Mouse (Mus musculus) adrenal gland (tissue): ENCODE measurements around the gene Jmjd8.
"Not testable (repeated sequence)": the region's sequence is repeated elsewhere in the genome, so short reads cannot be mapped to it uniquely, and the experiment has no call there.

Experiments
- intact Hi-C: fragments of 180-260 bp; cut with DNase I; formaldehyde crosslinking; loops from one replicate; pipeline ENCODE4 v1.15.1; 2025

Gene Jmjd8

DNA sequence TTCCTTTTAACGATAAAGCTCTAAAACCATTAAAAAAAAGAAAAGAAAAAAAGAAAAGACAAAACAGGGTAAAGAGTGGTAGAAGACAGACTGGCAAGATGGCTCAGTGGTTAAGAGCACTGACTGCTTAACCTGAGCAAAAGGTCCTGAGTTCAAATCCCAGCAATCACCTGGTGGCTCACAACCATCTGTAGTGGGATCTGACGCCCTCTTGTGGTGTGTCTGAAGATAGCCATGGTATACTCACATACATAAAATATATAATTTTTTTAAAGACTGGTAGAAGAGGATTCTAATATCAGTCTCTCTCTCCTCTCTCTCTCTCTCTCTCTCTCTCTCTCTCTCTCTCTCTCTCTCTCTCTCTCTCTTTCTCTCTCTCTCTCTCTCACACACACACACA lies 21.2 kb upstream of the Jmjd8 start:
- intact Hi-C loops, result not testable (repeated sequence)

GRCm38 (mm10) chr17:25808028-25808427 lies 20.6 kb upstream of the Jmjd8 start:
- intact Hi-C loops, result no loop called here

DNA sequence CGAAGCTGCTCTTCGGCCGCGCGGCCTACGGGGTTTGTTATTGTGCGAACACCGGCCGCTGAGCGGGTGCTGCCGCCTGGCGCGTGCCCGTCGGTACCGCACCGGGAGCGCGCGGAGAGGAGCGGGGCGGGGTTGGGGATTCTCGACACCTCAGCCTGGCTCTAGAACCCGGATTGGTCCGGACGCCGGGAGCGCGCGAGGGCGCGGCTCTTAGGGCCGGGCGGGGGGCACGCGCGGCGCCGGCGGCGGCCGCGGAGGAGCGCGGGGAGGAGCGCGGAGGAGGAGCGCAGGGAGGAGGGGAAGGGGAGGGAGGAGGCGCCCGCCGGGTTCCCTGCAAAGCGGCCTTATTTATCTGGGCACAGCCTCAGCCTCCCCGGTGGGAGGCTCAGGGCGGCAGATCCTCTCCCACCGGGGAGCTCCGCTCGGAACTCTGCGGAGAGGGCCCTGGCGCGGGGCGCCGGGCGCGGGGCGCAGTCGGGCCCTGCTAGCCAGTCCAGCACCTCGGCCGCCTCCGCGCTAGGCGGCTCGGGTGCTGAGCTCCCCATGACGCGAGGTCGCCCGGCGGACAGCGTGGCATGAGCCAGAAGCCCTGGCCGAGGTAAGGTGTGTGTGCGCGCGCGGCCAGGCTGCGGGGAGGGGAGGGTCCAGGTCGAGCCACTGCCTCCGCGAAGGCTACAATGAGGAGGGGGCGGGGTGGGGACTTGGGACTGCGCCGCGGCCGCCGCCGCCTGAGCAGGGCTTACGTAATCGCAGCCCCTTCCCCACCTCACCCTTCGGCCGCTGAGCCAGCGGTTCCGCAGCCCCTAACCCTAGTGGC lies 19.7 kb upstream of the Jmjd8 start, which contains the start of gene Fbxl16:
Gene Fbxl16 (plus strand): TSS at position 297 of the 817 bp plus-strand sequence.
- intact Hi-C loops, result no loop called here

GRCm38 (mm10) chr17:25809606-25810340 lies 18.9 kb upstream of the Jmjd8 start:
- intact Hi-C loops, result no loop called here

DNA sequence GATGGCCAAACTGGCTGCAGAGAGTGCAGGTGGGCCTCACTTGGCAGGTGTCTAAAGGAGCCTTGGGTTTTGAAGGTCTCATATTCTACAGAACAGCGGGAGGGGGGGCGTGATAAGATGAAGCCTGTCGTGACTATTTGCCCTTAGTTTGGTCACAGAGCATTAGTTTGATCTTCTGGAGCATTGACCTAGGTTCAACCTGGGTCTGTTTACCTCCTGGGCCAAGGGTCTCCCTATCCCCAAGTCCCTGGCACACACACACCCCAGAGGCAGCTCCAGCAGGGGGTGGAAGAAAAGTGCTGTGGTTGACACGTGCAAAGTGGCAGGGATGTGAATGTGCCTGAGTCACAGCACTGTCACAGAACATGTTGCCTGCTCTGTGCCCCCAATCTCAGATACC lies 17.8 kb upstream of the Jmjd8 start:
- intact Hi-C loops, result no loop called here

DNA sequence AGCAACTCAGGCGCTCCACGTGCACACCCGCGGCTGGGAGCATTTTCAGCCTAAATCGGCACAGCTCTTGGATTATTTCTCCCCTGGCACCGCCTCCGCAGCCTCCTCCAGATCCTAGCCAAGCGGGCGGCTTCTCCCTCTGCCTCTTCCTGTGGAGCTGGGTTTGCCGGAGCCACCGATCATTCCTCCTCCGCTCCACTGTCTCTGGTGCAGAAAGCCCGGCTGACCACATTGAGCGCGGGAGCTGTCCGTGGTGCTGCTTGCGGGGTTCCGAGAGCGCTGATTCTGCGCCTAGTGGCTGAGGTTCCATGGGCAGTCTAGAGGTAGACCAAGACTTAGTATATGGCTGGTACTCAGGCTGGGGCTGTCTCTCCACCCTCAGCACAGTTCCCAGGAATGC lies 15.2 kb upstream of the Jmjd8 start:
- intact Hi-C loops, result no loop called here

DNA sequence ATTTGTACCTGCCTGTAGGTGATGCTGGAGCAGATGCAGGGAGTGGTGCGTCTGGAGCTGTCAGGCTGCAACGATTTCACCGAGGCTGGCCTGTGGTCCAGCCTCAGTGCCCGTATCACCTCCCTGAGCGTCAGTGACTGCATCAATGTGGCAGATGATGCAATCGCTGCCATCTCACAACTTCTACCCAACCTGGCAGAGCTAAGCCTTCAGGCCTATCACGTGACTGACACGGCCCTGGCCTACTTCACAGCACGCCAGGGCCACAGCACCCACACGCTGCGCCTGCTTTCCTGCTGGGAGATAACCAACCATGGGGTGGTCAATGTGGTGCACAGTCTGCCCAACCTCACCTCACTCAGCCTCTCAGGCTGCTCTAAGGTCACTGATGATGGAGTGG lies 11.0 kb upstream of the Jmjd8 start:
- intact Hi-C loops, result no loop called here

DNA sequence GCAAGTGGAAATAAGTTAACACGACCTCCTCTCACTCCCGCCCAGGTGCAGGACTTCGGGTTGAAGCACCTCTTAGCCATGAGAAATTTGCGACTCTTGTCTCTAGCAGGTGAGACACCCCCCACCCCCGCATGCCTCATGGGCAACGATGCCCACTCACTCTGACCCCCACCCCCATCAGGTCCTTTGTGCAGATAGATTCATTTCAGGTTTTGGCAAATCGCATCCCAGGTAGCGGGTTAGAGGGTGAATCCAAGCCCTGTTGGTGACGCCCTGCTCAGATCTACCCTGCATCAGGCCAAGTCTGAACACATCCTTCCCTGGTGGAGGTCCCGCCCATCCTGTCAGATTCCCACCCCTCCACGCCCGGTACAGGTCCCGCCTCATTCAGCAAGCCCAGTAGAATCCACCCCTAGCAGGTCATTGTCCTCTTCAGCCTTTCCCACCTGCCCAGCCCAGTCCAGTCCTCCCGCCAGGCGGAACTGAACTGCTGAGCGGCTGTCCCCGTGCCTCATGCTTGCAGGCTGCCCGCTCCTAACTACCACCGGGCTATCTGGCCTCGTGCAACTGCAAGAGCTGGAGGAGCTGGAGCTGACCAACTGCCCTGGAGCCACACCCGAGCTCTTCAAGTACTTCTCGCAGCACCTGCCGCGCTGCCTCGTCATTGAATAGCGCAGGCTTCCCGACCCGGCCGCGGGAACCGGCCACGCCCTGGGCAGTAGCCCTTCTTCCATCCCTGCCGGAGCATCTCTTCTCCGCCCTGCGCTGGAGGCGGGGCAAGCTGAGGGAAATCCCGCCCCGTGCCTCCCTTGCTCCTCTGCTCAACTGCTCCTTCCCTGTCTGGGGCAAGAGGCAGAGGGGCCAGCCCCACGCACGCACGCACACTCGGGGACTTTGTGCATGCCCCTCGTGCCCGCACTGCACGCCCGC lies 9.6 kb upstream of the Jmjd8 start:
- intact Hi-C loops, result no loop called here

GRCm38 (mm10) chr17:25823452-25823851 lies 5.2 kb upstream of the Jmjd8 start, which contains the start of gene Wdr24:
Gene Wdr24, plus strand, starts transcription at chr17:25823627.
- intact Hi-C loops, result no loop called here

GRCm38 (mm10) chr17:25824362-25825142 lies 4.1 kb upstream of the Jmjd8 start:
- intact Hi-C loops, result no loop called here

DNA sequence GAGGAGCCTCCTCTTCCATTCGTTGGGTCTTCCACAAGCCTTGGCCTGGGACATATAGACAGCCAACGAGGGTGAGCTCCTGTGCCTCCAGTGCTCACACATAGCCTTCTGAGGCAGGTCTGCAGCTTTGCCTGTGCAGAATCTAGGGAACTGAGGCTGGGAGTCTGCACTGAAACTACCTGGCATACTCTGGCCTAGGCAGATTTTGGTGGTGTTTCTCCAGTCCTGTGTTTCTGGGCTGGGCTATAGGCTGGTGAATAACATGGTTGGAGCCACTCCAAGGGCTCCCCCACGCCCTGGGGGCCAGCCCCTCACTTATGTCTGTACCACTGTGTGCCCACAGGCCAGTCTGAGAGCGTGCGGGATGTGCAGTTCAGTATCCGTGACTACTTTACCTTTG lies 3.4 kb upstream of the Jmjd8 start:
- intact Hi-C loops, result no loop called here

DNA sequence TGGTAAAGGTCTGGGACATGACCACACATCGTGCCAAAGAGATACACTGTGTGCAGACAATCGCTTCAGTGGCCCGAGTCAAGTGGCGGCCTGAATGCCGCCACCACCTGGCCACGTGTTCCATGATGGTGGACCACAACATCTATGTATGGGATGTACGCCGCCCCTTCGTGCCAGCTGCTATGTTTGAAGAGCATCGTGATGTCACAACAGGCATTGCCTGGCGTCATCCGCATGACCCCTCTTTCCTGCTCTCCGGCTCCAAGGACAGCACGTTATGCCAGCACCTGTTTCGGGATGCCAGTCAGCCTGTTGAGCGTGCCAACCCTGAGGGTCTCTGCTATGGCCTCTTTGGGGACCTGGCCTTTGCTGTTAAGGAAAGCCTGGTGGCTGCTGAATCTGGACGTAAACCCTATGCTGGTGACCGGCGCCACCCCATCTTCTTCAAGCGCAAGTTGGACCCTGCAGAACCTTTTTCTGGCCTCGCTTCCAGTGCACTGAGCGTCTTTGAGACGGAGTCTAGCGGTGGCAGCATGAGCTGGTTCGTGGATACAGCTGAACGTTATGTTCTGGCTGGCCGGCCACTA lies 2.6 kb upstream of the Jmjd8 start:
- intact Hi-C loops, result no loop called here

GRCm38 (mm10) chr17:25827011-25827410 lies 1.7 kb upstream of the Jmjd8 start:
- intact Hi-C loops, result no loop called here

GRCm38 (mm10) chr17:25827546-25828222 lies 983 bp upstream of the Jmjd8 start:
- intact Hi-C loops, result no loop called here

GRCm38 (mm10) chr17:25828223-25828594 lies 458 bp upstream of the Jmjd8 start:
- intact Hi-C loops, result no loop called here

DNA sequence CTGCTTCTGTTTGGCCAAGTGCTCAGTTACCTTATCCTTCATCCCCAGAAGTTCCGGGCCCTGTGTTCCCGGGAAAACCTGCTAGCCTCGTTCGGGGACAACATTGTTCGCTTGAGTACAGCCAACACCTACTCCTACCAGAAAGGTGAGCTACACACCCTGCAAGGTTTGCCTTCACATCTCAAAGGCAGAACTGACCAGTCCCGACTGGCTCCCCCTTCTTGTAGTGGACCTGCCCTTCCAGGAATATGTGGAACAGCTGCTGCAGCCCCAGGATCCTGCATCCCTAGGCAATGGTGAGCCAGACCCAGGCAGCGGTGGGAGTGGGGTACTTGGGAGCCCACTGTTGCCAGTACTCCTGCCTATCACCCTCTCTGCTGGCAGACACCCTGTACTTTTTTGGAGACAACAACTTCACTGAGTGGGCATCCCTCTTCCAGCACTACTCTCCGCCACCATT lies 921 bp downstream of the Jmjd8 start:
- intact Hi-C loops, result no loop called here

DNA sequence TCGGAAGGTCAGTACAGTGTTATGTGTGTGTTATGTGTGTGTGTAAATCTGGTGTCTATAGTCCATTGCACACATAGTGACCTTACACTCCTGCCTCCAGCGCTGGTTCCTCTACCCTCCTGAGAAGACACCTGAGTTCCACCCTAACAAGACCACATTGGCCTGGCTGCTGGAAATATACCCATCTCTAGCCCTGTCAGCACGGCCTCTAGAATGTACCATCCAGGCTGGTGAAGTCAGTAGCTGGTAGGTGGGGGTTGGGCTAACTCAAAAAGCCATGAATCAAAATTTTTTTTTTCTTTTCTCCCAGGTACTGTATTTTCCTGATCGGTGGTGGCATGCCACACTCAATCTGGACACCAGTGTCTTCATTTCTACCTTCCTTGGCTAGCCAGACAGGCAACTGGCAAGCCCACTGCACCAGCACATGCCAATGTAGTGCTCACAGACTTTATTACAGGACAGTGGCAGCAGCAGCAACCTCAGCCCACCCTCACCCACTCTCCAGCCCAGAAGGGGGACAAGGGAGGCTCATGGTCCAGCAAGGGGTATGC lies 1.6 kb downstream of the Jmjd8 start:
- intact Hi-C loops, result no loop called here

GRCm38 (mm10) chr17:25830806-25831431 lies 2.3 kb downstream of the Jmjd8 start:
- intact Hi-C loops, result no loop called here
